In genomic region chr3:51156386-51157290, GRCm38 (mm10) we compare ENCODE assay signal across 8 mouse cellular contexts.
A peak's percentile ranks its signal among the peaks of the same experiment; 100 is the strongest.
DNase-seq lines count a peak whose midpoint lies in the region; ATAC-seq and TF ChIP-seq lines count a peak whose summit lies in the region.

No protein-coding gene starts in this region.

- peaks cover 13% of the 10 kb centered on the region for H3K4me1 ChIP-seq in bone marrow macrophage, adult 2 months (ENCODE audit: control insufficient read depth, insufficient read depth, low read length)
- peaks cover 25% of the 10 kb centered on the region for H3K4me1 ChIP-seq in embryonic facial prominence, embryonic 15.5 days
- peaks cover 24% of the 10 kb centered on the region for H3K4me1 ChIP-seq in limb, embryonic 13.5 days
- peaks cover 12% of the 10 kb centered on the region; the same call in 1 of the 2 replicates for H3K4me1 ChIP-seq in midbrain, embryonic 16.5 days (ENCODE audit: control insufficient read depth, insufficient read depth, low read length)

- peak; percentile 63 for TF ChIP-seq CTCF in bone marrow macrophage, adult 2 months (IDR thresholded peaks at IDR 0.05; ENCODE audit: low read depth, low read length)

- H3K9ac ChIP-seq in embryonic facial prominence, embryonic 15.5 days = no peak overlapping the region
- no peak overlapping the region for H3K9ac ChIP-seq in limb, embryonic 13.5 days
- H3K9ac ChIP-seq in midbrain, embryonic 16.5 days (ENCODE audit: low read depth, low read length) = no peak overlapping the region

- H3K27me3 ChIP-seq in embryonic facial prominence, embryonic 15.5 days = no peaks in the 10 kb centered on the region
- H3K27me3 ChIP-seq in limb, embryonic 13.5 days = no peaks in the 10 kb centered on the region
- no peaks in the 10 kb centered on the region for H3K27me3 ChIP-seq in midbrain, embryonic 16.5 days (ENCODE audit: control insufficient read depth, insufficient read depth, low read depth, low read length)

- TF ChIP-seq POLR2A in bone marrow macrophage, adult 2 months (IDR thresholded peaks at IDR 0.05; ENCODE audit: borderline replicate concordance, low read depth, low read length) = no peak

- no peaks in the 10 kb centered on the region for H3K9me3 ChIP-seq in embryonic facial prominence, embryonic 15.5 days (replicated peaks)
- H3K9me3 ChIP-seq in limb, embryonic 13.5 days = no peaks in the 10 kb centered on the region
- H3K9me3 ChIP-seq in midbrain, embryonic 16.5 days (replicated peaks; ENCODE audit: control insufficient read depth, low read length, poor library complexity, severe bottlenecking) = no peaks in the 10 kb centered on the region

- WGBS in embryonic facial prominence, embryonic 15.5 days = 26% methylated on average over 20 of the region's 20 CpGs
- 38% methylated on average over 20 of the region's 20 CpGs for WGBS in limb, embryonic 13.5 days
- 41% methylated on average over 20 of the region's 20 CpGs for WGBS in midbrain, embryonic 16.5 days

- no peak overlapping the region for H3K4me2 ChIP-seq in embryonic facial prominence, embryonic 15.5 days (replicated peaks)
- no peak overlapping the region for H3K4me2 ChIP-seq in limb, embryonic 13.5 days (replicated peaks)
- H3K4me2 ChIP-seq in midbrain, embryonic 16.5 days (ENCODE audit: low read length) = peak overlapping the region; percentile 16; the same call in 1 of the 2 replicates

- no peaks in the 10 kb centered on the region for H3K36me3 ChIP-seq in embryonic facial prominence, embryonic 15.5 days
- no peaks in the 10 kb centered on the region for H3K36me3 ChIP-seq in limb, embryonic 13.5 days
- no peaks in the 10 kb centered on the region for H3K36me3 ChIP-seq in midbrain, embryonic 16.5 days (ENCODE audit: control insufficient read depth, insufficient read depth, low read length)

- no peak; the same call in 1 of the 2 replicates for ATAC-seq in embryonic facial prominence, embryonic 15.5 days (ENCODE audit: insufficient number of reproducible peaks, low FRiP score, low TSS enrichment, low read depth)
- peak; percentile 21; the same call in 1 of the 2 replicates for ATAC-seq in limb, embryonic 13.5 days (ENCODE audit: low FRiP score, low read depth)
- ATAC-seq in midbrain, embryonic 16.5 days = peak; percentile 88

- H3K4me3 ChIP-seq in bone marrow macrophage, adult 2 months (ENCODE audit: insufficient read depth, low read length) = no peak overlapping the region
- H3K4me3 ChIP-seq in embryonic facial prominence, embryonic 15.5 days (replicated peaks) = no peak overlapping the region
- H3K4me3 ChIP-seq in limb, embryonic 13.5 days = no peak overlapping the region
- H3K4me3 ChIP-seq in midbrain, embryonic 16.5 days (ENCODE audit: low read depth, low read length) = no peak overlapping the region

- DNase-seq in A20 (ENCODE audit: low read depth, low spot score) = peak; percentile 43
- peak; percentile 71 for DNase-seq in heart, adult 8-10 months (ENCODE audit: low spot score)
- peak; percentile 72 for DNase-seq in kidney, adult 9 months
- DNase-seq in testis, postnatal 14 days (ENCODE audit: low spot score) = peak; percentile 71

- H3K27ac ChIP-seq in bone marrow macrophage, adult 2 months (ENCODE audit: insufficient read depth, low read depth, low read length) = no peak overlapping the region
- H3K27ac ChIP-seq in embryonic facial prominence, embryonic 15.5 days (replicated peaks) = peak overlapping the region; percentile 60; the same call in 1 of the 2 replicates
- H3K27ac ChIP-seq in limb, embryonic 13.5 days = peak overlapping the region; percentile 44; the same call in 1 of the 2 replicates
- peak overlapping the region; percentile 70 for H3K27ac ChIP-seq in midbrain, embryonic 16.5 days (ENCODE audit: low read length)
